Mouse (Mus musculus): ENCODE data around the gene Mt4. TPM values are rescaled to one million over a fixed set of nuclear protein-coding genes. Genes with fewer than 3 reads are reported as not detected.

The Mt4 gene
- 1.6 and 6.4 TPM in 2 replicates for total RNA-seq (2012; rRNA removed)

GRCm38 (mm10) chr8:94136933-94137332 is at the start of gene Mt4:
Mt4 (plus strand) TSS chr8:94137197.
- DNase-seq (ENCODE audit: low read depth, low spot score), result no peak
- Histone ChIP-seq H3K4me1 (ENCODE audit: control insufficient read depth in 2 of 2, insufficient read depth in 2 of 2, low read length in 2 of 2, poor library complexity in 1 of 2) (peaks cover 0 to 3% of the 10 kb centered on the region in 2 experiments; a peak in 1 of 4 replicates), H3K9me3 (ENCODE audit: control insufficient read depth, insufficient read depth, low read depth, low read length) (no peaks in the 10 kb centered on the region), H3K27ac (ENCODE audit: insufficient read depth, low read depth, low read length, poor library complexity, severe bottlenecking) (no peak within 1 kb of the TSS), H3K36me3 (ENCODE audit: control insufficient read depth, insufficient read depth, low read length, poor library complexity, severe bottlenecking) (no peaks in the 10 kb centered on the region), H3K9ac (ENCODE audit: insufficient read depth, low read depth, low read length, poor library complexity, severe bottlenecking) (no peak within 1 kb of the TSS), H3K4me3 (ENCODE audit: insufficient read depth in 1 of 2, low read depth in 1 of 2, low read length in 2 of 2, poor library complexity in 1 of 2, severe bottlenecking in 1 of 2) (no peak within 1 kb of the TSS)
- TF ChIP-seq ZNF384 (IDR thresholded peaks at IDR 0.05; ENCODE audit: low read depth, low read length), result no peak
- TF ChIP-seq HCFC1 (IDR thresholded peaks at IDR 0.05; ENCODE audit: borderline replicate concordance, insufficient read depth, low read length), result no peak
- no peak for TF ChIP-seq MAFK (IDR thresholded peaks at IDR 0.05; ENCODE audit: insufficient read depth, low read depth, low read length)
- no peak for TF ChIP-seq ZC3H11A (IDR thresholded peaks at IDR 0.05; ENCODE audit: borderline replicate concordance, low read depth, low read length)
- TF ChIP-seq CHD2 (IDR thresholded peaks at IDR 0.05; ENCODE audit: low read depth, low read length), result no peak
- in situ Hi-C loops (cut with MboI; ENCODE audit: low sequenced_read_pairs in 2 of 2, unreplicated experiment in 2 of 2), result no loop called here

- DNase-seq (ENCODE audit: low read depth, low spot score), result no peak
- H3K36me3 ChIP-seq (ENCODE audit: control insufficient read depth, insufficient read depth, low read length, poor library complexity, severe bottlenecking), result no peaks in the 10 kb centered on the region
- in situ Hi-C loops (cut with MboI; ENCODE audit: low sequenced_read_pairs in 2 of 2, unreplicated experiment in 2 of 2), result no loop called here
- peaks cover 0 to 6% of the 10 kb centered on the region in 2 experiments; a peak in 1 of 4 replicates for H3K4me1 ChIP-seq (ENCODE audit: control insufficient read depth in 2 of 2, insufficient read depth in 2 of 2, low read length in 2 of 2, poor library complexity in 1 of 2)
- H3K27ac ChIP-seq (ENCODE audit: insufficient read depth, low read depth, low read length, poor library complexity, severe bottlenecking), result no peak overlapping the region
- no peak for TF ChIP-seq HCFC1 (IDR thresholded peaks at IDR 0.05; ENCODE audit: borderline replicate concordance, insufficient read depth, low read length)
- TF ChIP-seq ZC3H11A (IDR thresholded peaks at IDR 0.05; ENCODE audit: borderline replicate concordance, low read depth, low read length), result no peak
- no peak for TF ChIP-seq CHD2 (IDR thresholded peaks at IDR 0.05; ENCODE audit: low read depth, low read length)
- TF ChIP-seq MAFK (IDR thresholded peaks at IDR 0.05; ENCODE audit: insufficient read depth, low read depth, low read length), result no peak
- TF ChIP-seq ZNF384 (IDR thresholded peaks at IDR 0.05; ENCODE audit: low read depth, low read length), result no peak
- no peak overlapping the region for H3K4me3 ChIP-seq (ENCODE audit: insufficient read depth in 1 of 2, low read depth in 1 of 2, low read length in 2 of 2, poor library complexity in 1 of 2, severe bottlenecking in 1 of 2)
- H3K9me3 ChIP-seq (ENCODE audit: control insufficient read depth, insufficient read depth, low read depth, low read length), result no peaks in the 10 kb centered on the region
- no peak overlapping the region for H3K9ac ChIP-seq (ENCODE audit: insufficient read depth, low read depth, low read length, poor library complexity, severe bottlenecking)
Measured at GRCm38 (mm10) chr8:94087964-94088363, 49.0 kb upstream of the Mt4 start.

DNA sequence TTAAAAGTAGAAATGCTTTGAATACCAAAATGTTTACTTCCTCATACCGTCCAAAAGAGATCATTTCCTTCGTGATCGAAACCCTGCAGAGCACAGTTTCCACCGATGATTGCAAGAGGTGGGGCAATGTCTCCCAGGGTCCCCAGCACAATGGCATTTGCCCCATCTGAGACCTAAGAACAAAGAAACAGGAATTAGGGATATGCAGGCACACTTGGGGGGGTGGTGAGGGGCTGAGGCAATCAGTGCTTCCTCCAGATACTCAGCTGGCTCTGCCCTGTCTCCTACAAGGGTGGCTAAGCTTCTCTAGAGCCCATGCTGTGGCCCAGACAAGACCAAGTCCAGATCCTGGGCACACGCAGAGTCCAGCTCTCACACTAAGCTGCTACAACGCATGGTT is 47.3 kb upstream of the Mt4 start:
- no peak overlapping the region for H3K4me3 ChIP-seq (ENCODE audit: insufficient read depth in 1 of 2, low read depth in 1 of 2, low read length in 2 of 2, poor library complexity in 1 of 2, severe bottlenecking in 1 of 2)
- H3K9me3 ChIP-seq (ENCODE audit: control insufficient read depth, insufficient read depth, low read depth, low read length), result no peaks in the 10 kb centered on the region
- in situ Hi-C loops (cut with MboI; ENCODE audit: low sequenced_read_pairs in 2 of 2, unreplicated experiment in 2 of 2), result no loop called here
- no peaks in the 10 kb centered on the region for H3K36me3 ChIP-seq (ENCODE audit: control insufficient read depth, insufficient read depth, low read length, poor library complexity, severe bottlenecking)
- DNase-seq (ENCODE audit: low read depth, low spot score), result no peak
- no peak overlapping the region for H3K9ac ChIP-seq (ENCODE audit: insufficient read depth, low read depth, low read length, poor library complexity, severe bottlenecking)
- TF ChIP-seq CHD2 (IDR thresholded peaks at IDR 0.05; ENCODE audit: low read depth, low read length), result no peak
- no peak for TF ChIP-seq MAFK (IDR thresholded peaks at IDR 0.05; ENCODE audit: insufficient read depth, low read depth, low read length)
- TF ChIP-seq ZNF384 (IDR thresholded peaks at IDR 0.05; ENCODE audit: low read depth, low read length), result no peak
- no peak for TF ChIP-seq HCFC1 (IDR thresholded peaks at IDR 0.05; ENCODE audit: borderline replicate concordance, insufficient read depth, low read length)
- no peak for TF ChIP-seq ZC3H11A (IDR thresholded peaks at IDR 0.05; ENCODE audit: borderline replicate concordance, low read depth, low read length)
- no peak overlapping the region for H3K27ac ChIP-seq (ENCODE audit: insufficient read depth, low read depth, low read length, poor library complexity, severe bottlenecking)
- peaks cover 0 to 6% of the 10 kb centered on the region in 2 experiments; a peak in 1 of 4 replicates for H3K4me1 ChIP-seq (ENCODE audit: control insufficient read depth in 2 of 2, insufficient read depth in 2 of 2, low read length in 2 of 2, poor library complexity in 1 of 2)

- H3K9me3 ChIP-seq (ENCODE audit: control insufficient read depth, insufficient read depth, low read depth, low read length), result no peaks in the 10 kb centered on the region
- TF ChIP-seq CHD2 (IDR thresholded peaks at IDR 0.05; ENCODE audit: low read depth, low read length) (no peak), MAFK (IDR thresholded peaks at IDR 0.05; ENCODE audit: insufficient read depth, low read depth, low read length) (no peak), ZNF384 (IDR thresholded peaks at IDR 0.05; ENCODE audit: low read depth, low read length) (no peak), HCFC1 (IDR thresholded peaks at IDR 0.05; ENCODE audit: borderline replicate concordance, insufficient read depth, low read length) (no peak), ZC3H11A (IDR thresholded peaks at IDR 0.05; ENCODE audit: borderline replicate concordance, low read depth, low read length) (no peak)
- peaks cover 0 to 5% of the 10 kb centered on the region in 2 experiments; a peak in 2 of 4 replicates for H3K4me1 ChIP-seq (ENCODE audit: control insufficient read depth in 2 of 2, insufficient read depth in 2 of 2, low read length in 2 of 2, poor library complexity in 1 of 2)
- in situ Hi-C loops (cut with MboI; ENCODE audit: low sequenced_read_pairs in 2 of 2, unreplicated experiment in 2 of 2), result no loop called here
- H3K4me3 ChIP-seq (ENCODE audit: insufficient read depth in 1 of 2, low read depth in 1 of 2, low read length in 2 of 2, poor library complexity in 1 of 2, severe bottlenecking in 1 of 2), result no peak overlapping the region
- H3K27ac ChIP-seq (ENCODE audit: insufficient read depth, low read depth, low read length, poor library complexity, severe bottlenecking), result no peak overlapping the region
- DNase-seq (ENCODE audit: low read depth, low spot score), result no peak
- H3K9ac ChIP-seq (ENCODE audit: insufficient read depth, low read depth, low read length, poor library complexity, severe bottlenecking), result no peak overlapping the region
- no peaks in the 10 kb centered on the region for H3K36me3 ChIP-seq (ENCODE audit: control insufficient read depth, insufficient read depth, low read length, poor library complexity, severe bottlenecking)
Measured at GRCm38 (mm10) chr8:94092848-94093247, 44.1 kb upstream of the Mt4 start.

All from ES-E14 (cell line).